Mouse (Mus musculus): Measurements from ENCODE around the gene Trim2.

GRCm38 (mm10) chr3:84303395-84303949, 3.2 kb downstream of the Trim2 start:
- TF ChIP-seq CTCF (IDR thresholded peaks at IDR 0.05; ENCODE audit: control insufficient read depth, insufficient read depth, insufficient read length) (no peak), MAX (IDR thresholded peaks at IDR 0.05) (no peak), CEBPB (IDR thresholded peaks at IDR 0.05; ENCODE audit: low read depth) (no peak)

Data from C2C12 (cell line).